Mouse (Mus musculus) ES-Bruce4 (cell line): Measurements from ENCODE around the gene Gm10300. TPM values are rescaled to one million over a fixed set of nuclear protein-coding genes. Genes with fewer than 3 reads are reported as not detected.

Experiments
- H3K27ac ChIP-seq: 2 replicates; pipeline ENCODE4 v1.5.1; 2012; ENCODE audit warnings: low read length, inconsistent platforms; ENCODE audit not compliant: insufficient read depth
- H3K27me3 ChIP-seq: 2 replicates; pipeline ENCODE4 v1.6.1; 2012; ENCODE audit warnings: mild to moderate bottlenecking, low read length, inconsistent platforms; ENCODE audit not compliant: control insufficient read depth, poor library complexity, insufficient read depth, severe bottlenecking
- H3K36me3 ChIP-seq: 2 replicates; pipeline ENCODE4 v1.6.1; 2012; ENCODE audit warnings: inconsistent platforms, mild to moderate bottlenecking, low read length, moderate library complexity; ENCODE audit not compliant: control insufficient read depth, poor library complexity, insufficient read depth, severe bottlenecking
- H3K4me1 ChIP-seq: one replicate; pipeline ENCODE4 v1.8.1; 2011; ENCODE audit warnings: low read length; ENCODE audit not compliant: control insufficient read depth, insufficient read depth
- H3K4me3 ChIP-seq: 2 replicates; pipeline ENCODE4 v1.5.1; 2011; ENCODE audit warnings: low read depth, mild to moderate bottlenecking, low read length
- H3K9ac ChIP-seq: 2 replicates; pipeline ENCODE4 v1.6.1; 2012; ENCODE audit warnings: low read depth, mild to moderate bottlenecking, inconsistent platforms; ENCODE audit not compliant: poor library complexity, severe bottlenecking
- H3K9me3 ChIP-seq: replicated peaks from 2 replicates; pipeline ENCODE4 v1.6.1; 2012; ENCODE audit warnings: mild to moderate bottlenecking, low read length, inconsistent platforms; ENCODE audit not compliant: control insufficient read depth, poor library complexity, insufficient read depth, severe bottlenecking
- CTCF ChIP-seq: IDR thresholded peaks from one replicate; pipeline ENCODE4 v1.8.1; 2011; ENCODE audit warnings: low read depth, low read length
- EP300 ChIP-seq: IDR thresholded peaks from 2 replicates; pipeline ENCODE4 v1.6.1; 2011; ENCODE audit warnings: low read depth, low read length; ENCODE audit not compliant: insufficient read depth
- POLR2A ChIP-seq: IDR thresholded peaks from one replicate; pipeline ENCODE4 v1.8.1; 2011; ENCODE audit warnings: low read length; ENCODE audit not compliant: insufficient read depth
- polyA plus RNA-seq: library from polyadenylated mRNA; stranded (reverse); fragments of >200 nt; gene quantifications from 2 replicates; pipeline ENCODE4 v1.2.4, GENCODE M21; 2011; ENCODE audit warnings: low read depth; ENCODE audit not compliant: missing spikeins, insufficient read depth, insufficient read length

Gm10300 gene
- polyA plus RNA-seq, 1 experiment: not detected

DNA sequence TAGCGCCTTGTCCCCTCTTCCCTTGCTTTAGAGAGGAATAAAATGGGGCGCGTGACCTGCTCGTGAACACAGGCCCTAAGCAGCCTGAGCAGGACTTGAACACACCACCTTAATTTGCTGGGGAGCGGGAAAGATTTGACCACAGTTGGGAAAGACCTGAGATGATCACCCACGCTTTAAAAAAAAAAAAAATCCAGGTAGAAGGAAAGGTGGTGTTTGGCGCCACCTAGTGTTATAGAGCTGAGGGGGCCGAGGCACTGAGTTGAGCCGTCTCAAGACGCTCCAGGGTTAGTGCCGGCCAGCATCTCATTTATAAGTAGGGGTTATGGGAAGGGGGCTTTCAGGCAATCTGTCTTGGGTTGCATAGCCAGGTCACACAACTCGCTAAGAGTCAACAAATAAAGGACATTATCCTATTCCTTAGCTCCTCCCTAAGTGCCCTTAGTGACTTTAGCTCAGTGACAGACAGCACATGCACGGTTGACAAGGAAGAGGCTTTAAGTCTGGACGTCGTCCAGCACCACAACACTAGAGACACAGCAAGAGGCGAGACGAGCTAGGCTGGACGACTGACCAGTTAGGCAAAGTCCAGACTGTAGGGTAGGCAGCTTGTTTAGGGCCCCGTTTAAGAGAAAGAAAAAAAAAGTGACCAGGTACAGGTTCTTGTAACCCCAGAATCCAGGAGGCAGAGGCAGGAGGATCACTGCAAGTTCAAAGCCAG lies 5.2 kb downstream of the Gm10300 start:
- no peak overlapping the region for H3K27ac ChIP-seq
- H3K9ac ChIP-seq: no peak overlapping the region
- H3K36me3 ChIP-seq: no peaks in the 10 kb centered on the region
- H3K4me1 ChIP-seq: peaks cover 4% of the 10 kb centered on the region
- H3K9me3 ChIP-seq: no peaks in the 10 kb centered on the region
- TF ChIP-seq CTCF: peak; percentile 72
- TF ChIP-seq POLR2A: no peak
- H3K27me3 ChIP-seq: no peaks in the 10 kb centered on the region
- no peak overlapping the region for H3K4me3 ChIP-seq

DNA sequence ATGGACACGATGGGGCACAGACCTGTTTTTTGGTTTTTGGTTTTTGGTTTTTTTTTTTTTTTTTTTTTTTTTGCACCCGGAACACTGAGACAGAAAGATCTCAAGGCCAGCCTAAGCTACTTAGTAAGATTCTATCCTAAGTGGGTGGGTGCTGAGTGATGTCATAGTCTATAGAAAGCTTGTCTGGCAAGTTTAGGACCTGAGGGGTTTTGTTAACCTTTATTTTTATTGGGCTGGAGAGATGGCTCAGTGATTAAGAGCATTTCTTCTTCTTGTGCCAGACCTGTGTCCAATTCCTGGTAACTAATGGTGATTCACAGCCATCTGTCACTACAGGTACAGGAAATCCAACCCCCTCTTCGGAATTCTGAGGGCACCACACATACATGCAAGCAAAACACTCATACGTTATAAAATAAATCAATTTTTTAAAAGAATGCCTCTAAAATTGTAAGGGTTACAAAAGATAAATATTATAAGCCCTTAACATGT lies 6.0 kb downstream of the Gm10300 start:
- Histone ChIP-seq H3K4me1 (peaks cover 4% of the 10 kb centered on the region), H3K36me3 (no peaks in the 10 kb centered on the region), H3K4me3 (no peak overlapping the region), H3K9me3 (no peaks in the 10 kb centered on the region), H3K9ac (no peak overlapping the region), H3K27ac (no peak overlapping the region), H3K27me3 (no peaks in the 10 kb centered on the region)
- no peak for TF ChIP-seq CTCF
- TF ChIP-seq EP300: no peak
- TF ChIP-seq POLR2A: no peak

DNA sequence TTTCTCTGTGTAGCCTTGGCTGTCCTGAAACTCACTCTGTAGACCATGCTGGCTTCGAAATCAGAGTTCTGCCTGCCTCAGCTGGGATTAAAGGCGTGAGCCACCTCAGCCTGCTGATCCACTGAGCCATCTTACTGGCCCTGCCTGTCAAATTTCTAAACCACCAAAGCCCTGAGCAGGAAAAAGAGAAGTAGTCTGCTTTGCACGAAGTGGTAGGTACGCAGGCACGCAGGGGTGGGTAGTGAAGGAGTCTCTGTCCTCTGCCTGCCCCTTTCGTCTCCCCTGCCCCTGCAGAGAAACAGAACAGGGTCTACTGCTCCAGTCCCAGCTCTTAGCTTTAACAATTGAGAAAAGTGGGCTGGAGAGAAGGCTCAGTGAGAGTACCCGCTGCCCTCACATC lies 10.6 kb downstream of the Gm10300 start:
- Histone ChIP-seq H3K9me3 (no peaks in the 10 kb centered on the region), H3K27ac (no peak overlapping the region), H3K4me1 (no peaks in the 10 kb centered on the region), H3K27me3 (no peaks in the 10 kb centered on the region), H3K4me3 (no peak overlapping the region), H3K9ac (no peak overlapping the region), H3K36me3 (no peaks in the 10 kb centered on the region)
- TF ChIP-seq EP300 (no peak), CTCF (no peak), POLR2A (no peak)

DNA sequence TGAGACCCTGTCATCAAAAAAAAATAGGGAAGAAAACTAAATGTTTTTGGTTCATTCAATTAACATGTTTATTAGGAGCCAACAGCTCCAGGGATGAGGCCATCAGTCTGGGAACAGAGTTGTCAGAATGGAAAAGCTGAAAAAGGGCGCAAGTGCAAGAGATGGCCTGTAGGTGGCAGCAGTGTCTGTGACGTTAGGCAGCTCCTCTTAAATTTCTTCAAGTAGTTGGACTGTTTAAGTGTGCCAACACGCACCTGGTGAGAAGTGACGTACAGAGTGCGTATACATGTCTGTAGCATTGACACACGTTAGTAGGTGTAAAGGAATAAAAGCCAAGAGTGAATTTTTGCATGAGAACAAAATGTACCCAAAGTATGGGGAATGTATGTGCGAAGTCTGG lies 14.4 kb downstream of the Gm10300 start:
- peak; percentile 94 for TF ChIP-seq CTCF
- no peak for TF ChIP-seq EP300
- Histone ChIP-seq H3K4me1 (no peaks in the 10 kb centered on the region), H3K9me3 (no peaks in the 10 kb centered on the region), H3K4me3 (no peak overlapping the region), H3K27me3 (no peaks in the 10 kb centered on the region), H3K36me3 (no peaks in the 10 kb centered on the region), H3K9ac (no peak overlapping the region), H3K27ac (no peak overlapping the region)

DNA sequence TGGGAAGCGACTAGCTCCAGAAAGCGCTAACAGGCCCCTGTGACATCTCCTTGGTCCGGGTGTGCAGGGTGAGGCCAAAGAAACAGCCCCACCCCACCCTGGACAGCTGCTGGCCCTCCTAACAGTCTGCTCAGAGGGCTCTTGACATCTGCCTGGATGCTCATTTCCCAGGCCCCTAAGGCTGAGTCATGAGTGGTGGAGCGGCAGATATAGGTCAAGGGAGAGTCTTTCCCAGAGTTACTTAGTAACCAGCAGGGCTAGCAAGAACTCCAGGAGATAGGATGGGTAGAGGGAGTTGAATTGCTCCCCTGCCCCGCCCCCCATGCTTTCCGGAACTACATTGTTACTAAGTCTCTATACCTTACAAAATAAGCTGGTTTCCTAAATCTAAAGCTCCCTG lies 18.6 kb downstream of the Gm10300 start:
- no peak overlapping the region for H3K9ac ChIP-seq
- no peaks in the 10 kb centered on the region for H3K36me3 ChIP-seq
- H3K27me3 ChIP-seq: no peaks in the 10 kb centered on the region
- no peak overlapping the region for H3K27ac ChIP-seq
- no peak for TF ChIP-seq EP300
- no peak for TF ChIP-seq POLR2A
- TF ChIP-seq CTCF: no peak
- H3K4me3 ChIP-seq: no peak overlapping the region
- no peaks in the 10 kb centered on the region for H3K4me1 ChIP-seq
- H3K9me3 ChIP-seq: no peaks in the 10 kb centered on the region; the same call in 1 of the 2 replicates

DNA sequence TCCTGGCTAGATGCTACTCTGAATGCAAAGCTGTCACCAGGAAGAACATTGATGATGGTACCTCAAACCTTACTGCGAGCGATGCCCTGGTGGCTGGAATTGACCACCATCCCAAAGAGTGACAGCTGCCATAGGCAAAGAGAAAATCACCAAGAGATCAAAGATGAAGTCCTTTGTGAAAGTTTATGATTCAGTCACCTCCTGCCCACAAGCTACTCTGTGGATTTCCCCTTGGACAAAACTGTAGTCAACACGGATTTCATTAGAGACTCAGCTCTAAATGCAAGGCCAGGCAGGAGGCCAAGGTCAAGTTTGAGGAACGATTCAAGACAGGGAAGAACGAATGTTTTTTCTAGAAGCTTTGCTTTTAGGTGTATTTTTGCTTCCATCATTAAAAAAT lies 19.4 kb downstream of the Gm10300 start:
- Histone ChIP-seq H3K27me3 (no peaks in the 10 kb centered on the region), H3K9ac (no peak overlapping the region), H3K4me1 (no peaks in the 10 kb centered on the region), H3K36me3 (no peaks in the 10 kb centered on the region), H3K9me3 (peaks cover 5% of the 10 kb centered on the region; the same call in 1 of the 2 replicates), H3K4me3 (no peak overlapping the region), H3K27ac (no peak overlapping the region)
- no peak for TF ChIP-seq EP300
- TF ChIP-seq CTCF: no peak
- TF ChIP-seq POLR2A: no peak
